Mouse (Mus musculus) E14TG2a.4 (cell line): ENCODE data around the gene Hjurp.

Experiments
- CTCF ChIP-seq: conservative IDR thresholded peaks from 2 replicates; pipeline ENCODE4 v1.5.1; 2014; ENCODE audit warnings: low read length
- NANOG ChIP-seq: IDR thresholded peaks from 2 replicates; pipeline ENCODE4 v1.6.1; 2014; ENCODE audit warnings: borderline replicate concordance, low read length, mixed read lengths
- POU5F1 ChIP-seq: IDR thresholded peaks from 2 replicates; pipeline ENCODE4 v1.6.1; 2014; ENCODE audit warnings: low read length, borderline replicate concordance

DNA sequence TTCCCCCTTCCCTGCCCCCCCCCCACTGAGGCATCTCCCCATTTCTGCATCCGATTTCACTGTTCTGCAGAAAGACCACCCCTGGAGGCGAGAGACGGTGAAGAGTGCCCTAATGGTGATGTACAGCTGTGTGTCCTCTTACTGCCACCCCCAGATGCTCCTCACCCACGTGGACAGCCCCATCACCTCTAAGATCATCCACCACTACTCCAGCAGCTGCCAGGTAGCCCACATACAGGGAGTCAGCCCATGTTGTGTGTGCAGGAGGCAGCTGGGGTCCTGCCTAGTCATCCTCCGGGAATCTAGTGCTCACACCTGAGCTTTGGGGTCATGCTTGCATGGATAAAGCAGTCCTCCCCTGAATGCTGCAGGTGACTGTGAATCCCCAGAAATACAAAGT is 33.6 kb downstream of the Hjurp start:
- no peak for TF ChIP-seq CTCF
- TF ChIP-seq NANOG: no peak
- no peak for TF ChIP-seq POU5F1
